Mouse (Mus musculus) small intestine, adult 2 months (tissue): Measurements from ENCODE around the gene Sult2b1. TPM values are rescaled to one million over a fixed set of nuclear protein-coding genes. Genes with fewer than 3 reads are reported as not detected.

Source experiments
- H3K27ac ChIP-seq: fragments of 200-500 bp; 2 replicates; pipeline ENCODE4 v1.5.1; 2012; ENCODE audit warnings: low read depth, low read length, control low read depth, inconsistent platforms; ENCODE audit not compliant: insufficient read depth
- H3K27me3 ChIP-seq: fragments of 200-500 bp; 2 replicates; pipeline ENCODE4 v1.6.1; 2012; ENCODE audit warnings: mild to moderate bottlenecking, moderate library complexity, low read length, inconsistent platforms; ENCODE audit not compliant: control insufficient read depth, insufficient read depth
- H3K36me3 ChIP-seq: fragments of 200-500 bp; 2 replicates; pipeline ENCODE4 v1.6.1; 2012; ENCODE audit warnings: mild to moderate bottlenecking, low read length, control low read depth, inconsistent platforms; ENCODE audit not compliant: control insufficient read depth, insufficient read depth
- H3K4me1 ChIP-seq: fragments of 200-500 bp; 2 replicates; pipeline ENCODE4 v1.6.1; 2012; ENCODE audit warnings: low read length, inconsistent platforms, mixed read lengths; ENCODE audit not compliant: control insufficient read depth, insufficient read depth, insufficient read length
- H3K4me3 ChIP-seq: fragments of 200-500 bp; 2 replicates; pipeline ENCODE4 v1.5.1; 2012; ENCODE audit warnings: low read depth, mild to moderate bottlenecking, control low read depth, inconsistent platforms, low read length, moderate library complexity
- CTCF ChIP-seq: fragments of 200-500 bp; IDR thresholded peaks from 2 replicates; pipeline ENCODE4 v1.5.1; 2012; ENCODE audit warnings: low read depth, mild to moderate bottlenecking, control low read depth, inconsistent platforms, low read length, moderate library complexity, mixed read lengths; ENCODE audit not compliant: insufficient replicate concordance, insufficient read length; ENCODE audit errors: extremely low read depth
- POLR2A ChIP-seq: fragments of 200-500 bp; IDR thresholded peaks from 2 replicates; pipeline ENCODE4 v1.6.1; 2012; ENCODE audit warnings: low read depth, mild to moderate bottlenecking, control low read depth, inconsistent platforms, low read length, moderate library complexity
- WGBS: fragments of 180-500 bp; shearing (Covaris S2); methylation state at CpG from one replicate; pipeline ENCODE4 v1.1.7; 2018; 5-methylcytosine and 5-hydroxymethylcytosine counted together
- polyA plus RNA-seq: library from polyadenylated mRNA; depleted of rRNA; stranded (reverse); fragments of >200 nt; gene quantifications from 2 replicates; pipeline ENCODE4 v1.2.3, GENCODE M21; 2012

Sult2b1 gene
- polyA plus RNA-seq, 1 experiment: 454 TPM

- WGBS: 92% methylated on average over 8 of the region's 8 CpGs
- TF ChIP-seq POLR2A: no peak
- TF ChIP-seq CTCF: no peak
- peaks cover 48% of the 10 kb centered on the region for H3K36me3 ChIP-seq
- H3K4me1 ChIP-seq: peaks cover 2% of the 10 kb centered on the region
- no peak overlapping the region for H3K27ac ChIP-seq
- H3K4me3 ChIP-seq: no peak overlapping the region
- no peaks in the 10 kb centered on the region for H3K27me3 ChIP-seq
Observed at GRCm38 (mm10) chr7:45812921-45813320, 28.5 kb upstream of the Sult2b1 start.

DNA sequence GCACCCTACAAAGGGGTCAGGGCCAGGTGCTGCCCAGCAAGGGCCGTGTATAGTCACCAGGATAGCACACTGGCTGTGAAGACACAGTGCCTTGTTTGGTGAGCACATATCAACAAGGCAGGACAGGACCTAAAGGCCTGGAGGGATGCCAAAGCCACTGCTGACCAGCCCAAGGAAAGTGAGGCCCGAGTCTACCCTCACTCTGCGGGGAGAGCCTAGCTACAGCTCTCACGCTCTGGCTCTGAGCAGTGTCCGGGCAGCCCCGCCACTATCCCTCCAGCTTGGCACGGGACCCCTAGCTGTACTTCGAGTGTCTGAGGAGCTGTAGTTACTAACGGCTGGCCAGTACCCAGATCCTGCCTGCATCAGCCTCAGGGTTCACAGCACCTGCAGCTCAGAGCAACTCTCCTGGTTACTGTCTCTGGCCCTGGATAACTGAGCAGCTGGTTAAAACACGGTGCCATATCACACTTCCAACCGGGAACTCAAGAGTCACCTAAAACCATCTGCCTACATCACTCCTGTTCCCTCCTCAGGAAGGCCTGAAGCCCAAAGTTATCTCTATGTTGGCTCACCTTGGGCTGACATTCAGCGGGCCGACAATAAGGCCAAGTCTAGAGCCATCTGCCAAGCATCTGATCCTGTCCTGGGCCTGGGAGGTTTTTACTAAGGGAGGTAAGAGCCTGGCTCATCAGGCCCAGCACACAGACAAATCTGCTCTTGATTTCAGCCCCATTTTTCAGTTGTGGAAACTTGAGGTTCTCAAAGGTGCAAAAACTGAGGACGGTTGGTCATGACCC lies 25.0 kb upstream of the Sult2b1 start:
- no peaks in the 10 kb centered on the region for H3K27me3 ChIP-seq
- peaks cover 62% of the 10 kb centered on the region for H3K36me3 ChIP-seq
- H3K4me1 ChIP-seq: peaks cover 2% of the 10 kb centered on the region; the same call in 1 of the 2 replicates
- H3K27ac ChIP-seq: no peak overlapping the region
- H3K4me3 ChIP-seq: no peak overlapping the region
- TF ChIP-seq CTCF (no peak), POLR2A (no peak)
- 87% methylated on average over 14 of the region's 14 CpGs for WGBS

DNA sequence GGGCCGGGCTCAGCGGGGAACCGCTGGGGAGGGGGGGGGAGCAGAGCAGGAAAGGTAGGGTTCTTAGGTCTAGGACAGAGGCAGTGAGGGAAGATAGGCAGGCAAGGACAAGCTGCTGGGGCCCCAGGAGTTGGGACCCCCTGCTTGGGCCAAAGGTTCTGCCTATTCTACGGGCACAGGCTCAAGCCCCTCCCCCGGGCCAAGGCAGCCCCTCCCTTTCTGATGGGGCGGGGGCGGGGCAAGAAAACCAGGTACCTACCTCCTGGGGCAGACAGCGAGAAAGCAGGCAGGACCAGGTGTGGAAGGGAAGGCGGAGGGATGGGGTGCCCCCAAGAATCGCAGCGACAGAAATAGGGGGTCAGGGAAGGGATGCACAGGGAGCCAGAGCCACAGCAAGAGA lies 24.0 kb upstream of the Sult2b1 start:
- peaks cover 62% of the 10 kb centered on the region for H3K36me3 ChIP-seq
- H3K27me3 ChIP-seq: no peaks in the 10 kb centered on the region
- TF ChIP-seq CTCF: no peak
- no peak for TF ChIP-seq POLR2A
- 68% methylated on average over 11 of the region's 11 CpGs for WGBS
- H3K27ac ChIP-seq: no peak overlapping the region
- H3K4me3 ChIP-seq: no peak overlapping the region
- H3K4me1 ChIP-seq: peaks cover 2% of the 10 kb centered on the region; the same call in 1 of the 2 replicates

DNA sequence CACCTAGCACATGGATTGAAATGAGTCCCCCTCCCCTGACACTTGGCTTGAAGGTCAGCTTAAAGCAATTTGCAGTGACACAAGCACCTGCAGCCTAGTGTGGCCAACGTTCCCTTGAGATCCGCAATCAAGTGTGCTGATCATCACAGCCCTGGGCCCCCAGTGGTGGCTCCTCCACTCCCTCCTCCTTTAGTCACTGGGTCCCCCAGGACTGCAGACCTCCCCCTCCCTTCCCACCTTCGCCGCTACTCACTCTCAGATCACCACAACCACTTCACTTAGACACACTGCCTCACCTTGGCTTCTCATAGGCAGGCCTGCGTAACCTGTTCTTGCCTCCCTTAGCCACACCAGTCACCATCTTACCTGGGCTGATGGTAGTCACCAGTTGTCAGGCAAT lies 21.5 kb upstream of the Sult2b1 start:
- Histone ChIP-seq H3K36me3 (peaks cover 44% of the 10 kb centered on the region), H3K4me1 (0 out of 2 replicates have a peak, but pooled peaks cover under 1% of the 10 kb centered on the region), H3K27ac (no peak overlapping the region), H3K4me3 (no peak overlapping the region), H3K27me3 (no peaks in the 10 kb centered on the region)
- 58% methylated on average over 5 of the region's 5 CpGs for WGBS
- no peak for TF ChIP-seq CTCF
- no peak for TF ChIP-seq POLR2A

DNA sequence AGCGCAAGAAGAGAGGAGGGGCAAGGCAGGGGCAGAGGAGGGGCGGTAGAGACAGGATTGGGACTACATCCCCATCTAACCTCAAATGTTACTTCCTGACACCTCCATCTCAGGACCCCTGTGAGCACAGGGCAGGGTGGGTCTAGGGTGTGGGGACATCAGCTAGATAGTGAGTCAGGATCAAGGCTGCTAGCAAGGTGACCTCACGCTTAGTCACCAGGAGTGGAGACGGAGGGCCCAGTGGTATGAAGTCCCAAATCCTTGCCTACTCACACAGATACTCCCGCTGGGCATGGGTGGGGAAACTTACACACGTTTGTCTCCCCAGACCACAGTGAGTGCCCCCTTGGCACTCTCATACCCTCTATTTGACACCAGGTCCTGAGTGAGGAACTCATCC lies 18.1 kb upstream of the Sult2b1 start:
- Histone ChIP-seq H3K27me3 (peaks cover 8% of the 10 kb centered on the region), H3K27ac (no peak overlapping the region), H3K4me3 (no peak overlapping the region), H3K4me1 (peaks cover 20% of the 10 kb centered on the region), H3K36me3 (peaks cover 11% of the 10 kb centered on the region)
- WGBS: 85% methylated on average over 6 of the region's 6 CpGs
- TF ChIP-seq POLR2A (no peak), CTCF (no peak)

DNA sequence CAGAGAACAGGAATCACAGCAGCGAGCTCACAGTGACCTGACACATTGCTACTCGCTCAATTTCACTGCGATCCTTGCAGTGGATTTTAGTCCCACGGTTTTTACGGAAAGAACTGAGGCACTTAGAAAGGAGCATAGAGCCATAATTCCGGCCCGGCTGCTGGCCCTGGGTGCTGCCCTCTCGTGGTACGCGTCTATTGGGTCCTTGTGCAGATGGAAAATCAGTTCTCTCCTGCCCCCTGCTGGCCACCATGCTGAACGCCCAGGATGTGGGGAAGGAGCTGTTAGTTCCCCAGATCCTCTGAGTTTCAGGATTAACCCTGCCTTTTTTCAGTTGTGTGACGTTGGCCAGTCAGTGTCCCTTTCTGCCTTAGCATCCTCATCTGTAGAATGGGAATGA lies 16.9 kb upstream of the Sult2b1 start:
- H3K4me1 ChIP-seq: peaks cover 22% of the 10 kb centered on the region
- H3K27me3 ChIP-seq: peaks cover 8% of the 10 kb centered on the region
- TF ChIP-seq CTCF (peak; percentile 100), POLR2A (no peak)
- H3K36me3 ChIP-seq: no peaks in the 10 kb centered on the region
- H3K4me3 ChIP-seq: peak overlapping the region; percentile 60
- peak overlapping the region; percentile 23 for H3K27ac ChIP-seq
- 1% methylated on average over 12 of the region's 12 CpGs for WGBS

DNA sequence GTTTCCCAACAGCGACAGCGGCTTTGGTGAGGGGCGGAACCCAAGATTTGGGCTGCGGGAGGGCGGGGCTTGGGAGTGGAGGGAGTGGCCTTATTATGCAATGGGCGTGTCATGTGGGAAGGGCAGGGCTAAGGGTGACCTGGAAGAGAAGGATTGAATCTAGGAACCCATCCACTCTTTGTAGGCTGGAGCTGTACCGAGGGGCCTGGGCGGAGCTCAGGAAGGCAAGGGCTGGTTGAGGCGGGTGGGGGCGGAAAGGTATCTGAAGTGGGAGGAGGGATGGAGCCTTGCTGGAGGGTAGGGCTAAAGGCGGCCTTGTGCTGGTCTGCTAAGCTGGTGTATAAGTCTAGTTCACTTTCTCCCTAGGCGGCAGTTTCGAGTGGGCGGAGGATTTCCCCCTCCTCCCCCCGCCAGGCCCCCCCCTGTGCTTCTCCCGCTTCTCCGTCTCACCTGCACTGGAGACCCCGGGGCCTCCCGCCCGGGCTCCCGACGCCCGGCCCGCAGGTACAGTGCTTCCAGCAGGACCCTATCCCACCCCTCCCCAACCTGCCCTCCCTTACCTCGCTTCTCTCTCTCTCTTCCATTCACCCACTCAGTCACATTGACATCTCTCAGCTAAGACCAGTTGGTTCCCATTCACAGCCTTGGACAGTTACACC lies 16.2 kb upstream of the Sult2b1 start:
- Histone ChIP-seq H3K4me1 (peaks cover 22% of the 10 kb centered on the region), H3K27me3 (peaks cover 8% of the 10 kb centered on the region), H3K36me3 (no peaks in the 10 kb centered on the region), H3K4me3 (peak overlapping the region; percentile 60), H3K27ac (peak overlapping the region; percentile 23)
- TF ChIP-seq POLR2A (no peak), CTCF (no peak)
- WGBS: 7% methylated on average over 25 of the region's 25 CpGs
